Mouse (Mus musculus) lung, postnatal 25 days (tissue): Measurements from ENCODE around the gene Kif27.

Experiments used
- DNase-seq: peaks from one replicate; pipeline ENCODE4 v3.0.0; 2022; ENCODE audit warnings: low spot score

Gene Kif27

GRCm38 (mm10) chr13:58276256-58276655 lies 82.7 kb downstream of the Kif27 start:
- no peak for DNase-seq

GRCm38 (mm10) chr13:58275599-58275998 lies 83.3 kb downstream of the Kif27 start, which contains the start of gene Gkap1:
Gene Gkap1 (minus strand): TSS chr13:58275699.
- no peak for DNase-seq

GRCm38 (mm10) chr13:58275076-58275475 lies 83.8 kb downstream of the Kif27 start:
- DNase-seq: no peak

- DNase-seq: peak; percentile 59
Measured at GRCm38 (mm10) chr13:58274259-58274991, 84.5 kb downstream of the Kif27 start.

- DNase-seq: peak; percentile 16
Measured at GRCm38 (mm10) chr13:58273411-58274258, 85.3 kb downstream of the Kif27 start.

- no peak for DNase-seq
Measured at GRCm38 (mm10) chr13:58266864-58267263, 92.1 kb downstream of the Kif27 start.

- DNase-seq: no peak
Measured at GRCm38 (mm10) chr13:58263546-58263945, 95.4 kb downstream of the Kif27 start.

GRCm38 (mm10) chr13:58261674-58262073 lies 97.2 kb downstream of the Kif27 start:
- DNase-seq: no peak

GRCm38 (mm10) chr13:58253268-58253667 lies 105.7 kb downstream of the Kif27 start:
- no peak for DNase-seq

GRCm38 (mm10) chr13:58248957-58249356 lies 110.0 kb downstream of the Kif27 start:
- DNase-seq: no peak
